Mouse (Mus musculus): Measurements from ENCODE around the gene Golph3l. TPM values are rescaled to one million over a fixed set of nuclear protein-coding genes. Genes with fewer than 3 reads are reported as not detected.

The Golph3l gene
- total and polyA plus RNA-seq, 2 experiments from 2014 or later = 17.3 to 19.3 TPM

DNA sequence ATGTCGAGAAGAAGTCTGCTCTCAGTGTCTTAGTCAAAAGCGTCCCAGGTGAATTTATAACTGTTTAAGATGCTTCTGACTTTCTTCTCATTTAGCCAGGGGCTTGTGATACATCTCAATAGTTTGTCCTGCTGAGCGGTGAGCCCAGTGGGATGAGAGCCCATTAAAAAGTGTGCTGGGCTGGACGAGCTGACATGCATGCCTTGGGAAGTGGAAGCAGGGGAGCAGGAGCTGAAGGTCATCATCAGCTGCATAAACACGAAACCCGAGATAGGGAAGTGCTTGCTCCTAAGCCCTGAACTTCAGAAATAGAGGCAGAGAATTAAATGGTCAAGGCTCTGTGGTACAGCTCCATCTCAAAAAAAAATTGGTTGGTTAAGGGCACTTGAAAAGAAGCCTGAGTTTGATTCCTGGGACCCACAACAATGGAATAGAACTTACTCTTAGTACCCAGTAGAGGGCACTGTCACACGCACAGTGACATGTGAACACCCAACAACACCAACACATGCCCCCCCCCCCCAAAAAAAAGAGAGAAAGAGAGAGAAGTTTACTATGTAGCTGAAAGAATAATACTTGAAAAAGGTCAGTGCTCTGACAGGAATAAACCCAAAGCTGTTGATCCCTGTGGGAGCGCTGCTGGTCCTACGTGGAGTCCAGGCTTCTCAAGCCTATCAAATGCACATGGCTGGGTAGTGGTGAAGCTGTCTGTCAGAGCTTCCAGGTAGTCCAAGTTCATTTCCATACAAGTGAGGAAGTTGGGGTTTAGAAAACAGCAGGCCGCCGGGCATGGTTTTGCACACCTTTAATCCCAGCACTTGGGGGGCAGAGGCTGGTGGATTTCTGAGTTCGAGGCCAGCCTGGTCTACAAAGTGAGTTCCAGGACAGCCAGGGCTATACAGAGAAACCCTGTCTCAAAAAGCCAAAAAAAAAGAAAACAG is 44.2 kb downstream of the Golph3l start:
- H3K4me2 ChIP-seq (ENCODE audit: low read depth, low read length) = no peak overlapping the region
- no peaks in the 10 kb centered on the region for H3K4me1 ChIP-seq (ENCODE audit: insufficient read depth, low read length)
- no peak overlapping the region for H3K27ac ChIP-seq
- no peaks in the 10 kb centered on the region for H3K27me3 ChIP-seq (ENCODE audit: insufficient read depth, low read length)
- peak; percentile 52; the same call in 1 of the 2 replicates for ATAC-seq
- H3K9ac ChIP-seq (replicated peaks; ENCODE audit: low read length) = no peak overlapping the region
- TF ChIP-seq CTCF (IDR thresholded peaks at IDR 0.05; ENCODE audit: low read depth) = peak; percentile 69
- peaks cover 52% of the 10 kb centered on the region for H3K36me3 ChIP-seq (ENCODE audit: insufficient read depth, low read length)
- H3K4me3 ChIP-seq (ENCODE audit: low read length) = no peak overlapping the region
- WGBS = 75% methylated on average over 12 of the region's 12 CpGs
- no peaks in the 10 kb centered on the region for H3K9me3 ChIP-seq (ENCODE audit: low read length)
- peak; percentile 50 for DNase-seq (ENCODE audit: low spot score)

DNA sequence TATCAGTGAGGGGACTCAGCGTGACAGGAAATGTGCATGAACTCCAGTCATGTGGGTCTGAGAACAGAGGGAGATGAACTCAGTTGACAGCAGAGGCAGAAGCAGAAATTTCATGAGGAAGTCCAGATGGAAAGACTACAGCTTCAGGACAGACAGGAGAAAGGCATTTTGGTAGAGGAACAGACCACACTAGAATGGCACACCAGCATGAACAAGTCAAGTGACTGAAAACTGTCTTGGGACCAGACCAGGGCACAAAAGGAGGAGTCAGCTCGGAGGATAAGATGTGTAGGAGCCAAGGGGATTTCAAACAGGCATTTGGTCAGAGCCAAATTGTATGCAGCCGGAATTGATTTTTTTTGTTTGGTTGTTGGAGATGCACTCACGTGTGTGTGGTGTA is 46.9 kb downstream of the Golph3l start:
- TF ChIP-seq CTCF (IDR thresholded peaks at IDR 0.05; ENCODE audit: low read depth) = no peak
- H3K4me1 ChIP-seq (ENCODE audit: insufficient read depth, low read length) = no peaks in the 10 kb centered on the region
- H3K4me3 ChIP-seq (ENCODE audit: low read length) = no peak overlapping the region
- H3K27me3 ChIP-seq (ENCODE audit: insufficient read depth, low read length) = no peaks in the 10 kb centered on the region
- no peak overlapping the region for H3K27ac ChIP-seq
- H3K4me2 ChIP-seq (ENCODE audit: low read depth, low read length) = no peak overlapping the region
- WGBS = 61% methylated on average over 4 of the region's 4 CpGs
- DNase-seq (ENCODE audit: low spot score) (no peak), ATAC-seq (no peak)
- H3K9ac ChIP-seq (replicated peaks; ENCODE audit: low read length) = no peak overlapping the region
- H3K36me3 ChIP-seq (ENCODE audit: insufficient read depth, low read length) = peaks cover 37% of the 10 kb centered on the region
- no peaks in the 10 kb centered on the region for H3K9me3 ChIP-seq (ENCODE audit: low read length)

DNA sequence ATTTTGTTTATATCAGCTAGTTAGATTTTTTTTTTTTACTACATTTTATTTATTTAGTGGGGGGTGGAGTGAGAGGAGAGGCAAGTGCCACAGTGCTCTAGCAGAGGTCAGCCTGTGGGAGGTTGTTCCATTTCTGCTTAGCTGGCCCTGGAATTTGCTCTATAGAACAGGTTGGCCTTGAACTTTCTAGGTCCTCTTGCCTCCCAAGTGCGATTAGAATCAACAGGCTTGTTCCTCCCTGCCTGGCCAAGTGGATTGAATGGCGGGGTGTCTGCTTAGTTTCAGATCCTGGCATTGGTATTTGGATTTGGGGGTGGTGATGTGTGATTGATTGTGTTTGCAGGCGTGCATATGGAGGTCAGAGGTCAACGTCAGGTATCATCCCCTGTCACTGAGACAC is 47.3 kb downstream of the Golph3l start:
- Histone ChIP-seq H3K9me3 (ENCODE audit: low read length) (no peaks in the 10 kb centered on the region), H3K9ac (replicated peaks; ENCODE audit: low read length) (no peak overlapping the region), H3K27ac (no peak overlapping the region), H3K27me3 (ENCODE audit: insufficient read depth, low read length) (no peaks in the 10 kb centered on the region), H3K4me1 (ENCODE audit: insufficient read depth, low read length) (no peaks in the 10 kb centered on the region), H3K36me3 (ENCODE audit: insufficient read depth, low read length) (peaks cover 34% of the 10 kb centered on the region), H3K4me2 (ENCODE audit: low read depth, low read length) (no peak overlapping the region), H3K4me3 (ENCODE audit: low read length) (no peak overlapping the region)
- 86% methylated on average over 4 of the region's 4 CpGs for WGBS
- TF ChIP-seq CTCF (IDR thresholded peaks at IDR 0.05; ENCODE audit: low read depth) = no peak
- no peak for ATAC-seq
- DNase-seq (ENCODE audit: low spot score) = no peak

DNA sequence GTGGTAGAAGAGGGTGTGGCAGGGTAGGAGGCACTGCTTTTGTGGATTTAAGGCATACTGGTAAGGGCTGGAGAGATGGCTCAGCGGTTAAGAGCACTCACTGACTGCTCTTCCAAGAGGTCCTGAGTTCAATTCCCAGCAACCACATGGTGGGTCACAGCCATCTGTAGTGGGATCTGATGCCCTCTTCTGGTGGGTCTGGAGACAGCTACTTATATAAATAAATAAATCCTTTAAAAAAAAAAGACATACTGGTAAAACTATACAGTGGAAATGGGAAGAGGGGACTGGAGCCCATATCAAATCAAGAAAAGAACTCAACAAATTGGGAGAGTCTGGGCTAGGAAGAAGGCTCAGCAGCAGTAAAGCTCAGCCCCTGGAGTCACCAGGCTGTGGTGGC is 51.0 kb downstream of the Golph3l start:
- Histone ChIP-seq H3K4me2 (ENCODE audit: low read depth, low read length) (no peak overlapping the region), H3K9me3 (ENCODE audit: low read length) (no peaks in the 10 kb centered on the region), H3K9ac (replicated peaks; ENCODE audit: low read length) (no peak overlapping the region), H3K27me3 (ENCODE audit: insufficient read depth, low read length) (no peaks in the 10 kb centered on the region), H3K36me3 (ENCODE audit: insufficient read depth, low read length) (peaks cover 18% of the 10 kb centered on the region), H3K4me3 (ENCODE audit: low read length) (no peak overlapping the region), H3K27ac (no peak overlapping the region), H3K4me1 (ENCODE audit: insufficient read depth, low read length) (no peaks in the 10 kb centered on the region)
- WGBS = 94% methylated on average over 1 of the region's 1 CpGs
- no peak for DNase-seq (ENCODE audit: low spot score)
- TF ChIP-seq CTCF (IDR thresholded peaks at IDR 0.05; ENCODE audit: low read depth) = no peak
- ATAC-seq = no peak

DNA sequence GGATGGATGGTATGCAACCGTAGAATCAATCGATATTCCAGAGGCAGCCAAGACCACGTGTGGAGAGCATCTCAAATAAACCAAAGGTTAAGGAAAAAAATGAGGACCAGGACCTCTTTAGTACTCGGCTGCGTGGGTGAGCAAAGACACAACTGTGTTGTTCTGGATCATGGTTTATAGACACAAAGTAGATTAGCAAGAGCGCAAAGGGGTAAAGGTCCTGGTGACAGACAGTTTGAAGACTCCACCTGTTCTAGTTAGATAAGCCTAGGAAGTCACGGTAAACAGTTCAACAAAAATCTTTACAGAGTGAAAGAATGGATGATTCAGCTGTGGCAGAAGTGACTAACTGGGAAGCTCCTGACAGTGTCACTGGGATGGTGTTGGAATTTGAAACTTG is 54.4 kb downstream of the Golph3l start:
- no peak for TF ChIP-seq CTCF (IDR thresholded peaks at IDR 0.05; ENCODE audit: low read depth)
- H3K9ac ChIP-seq (replicated peaks; ENCODE audit: low read length) = no peak overlapping the region
- no peak overlapping the region for H3K4me2 ChIP-seq (ENCODE audit: low read depth, low read length)
- WGBS = 86% methylated on average over 7 of the region's 7 CpGs
- no peaks in the 10 kb centered on the region for H3K27me3 ChIP-seq (ENCODE audit: insufficient read depth, low read length)
- no peak overlapping the region for H3K27ac ChIP-seq
- H3K4me1 ChIP-seq (ENCODE audit: insufficient read depth, low read length) = no peaks in the 10 kb centered on the region
- DNase-seq (ENCODE audit: low spot score) = no peak
- no peak overlapping the region for H3K4me3 ChIP-seq (ENCODE audit: low read length)
- H3K36me3 ChIP-seq (ENCODE audit: insufficient read depth, low read length) = peaks cover 6% of the 10 kb centered on the region; the same call in 1 of the 2 replicates
- no peaks in the 10 kb centered on the region for H3K9me3 ChIP-seq (ENCODE audit: low read length)
- no peak for ATAC-seq

DNA sequence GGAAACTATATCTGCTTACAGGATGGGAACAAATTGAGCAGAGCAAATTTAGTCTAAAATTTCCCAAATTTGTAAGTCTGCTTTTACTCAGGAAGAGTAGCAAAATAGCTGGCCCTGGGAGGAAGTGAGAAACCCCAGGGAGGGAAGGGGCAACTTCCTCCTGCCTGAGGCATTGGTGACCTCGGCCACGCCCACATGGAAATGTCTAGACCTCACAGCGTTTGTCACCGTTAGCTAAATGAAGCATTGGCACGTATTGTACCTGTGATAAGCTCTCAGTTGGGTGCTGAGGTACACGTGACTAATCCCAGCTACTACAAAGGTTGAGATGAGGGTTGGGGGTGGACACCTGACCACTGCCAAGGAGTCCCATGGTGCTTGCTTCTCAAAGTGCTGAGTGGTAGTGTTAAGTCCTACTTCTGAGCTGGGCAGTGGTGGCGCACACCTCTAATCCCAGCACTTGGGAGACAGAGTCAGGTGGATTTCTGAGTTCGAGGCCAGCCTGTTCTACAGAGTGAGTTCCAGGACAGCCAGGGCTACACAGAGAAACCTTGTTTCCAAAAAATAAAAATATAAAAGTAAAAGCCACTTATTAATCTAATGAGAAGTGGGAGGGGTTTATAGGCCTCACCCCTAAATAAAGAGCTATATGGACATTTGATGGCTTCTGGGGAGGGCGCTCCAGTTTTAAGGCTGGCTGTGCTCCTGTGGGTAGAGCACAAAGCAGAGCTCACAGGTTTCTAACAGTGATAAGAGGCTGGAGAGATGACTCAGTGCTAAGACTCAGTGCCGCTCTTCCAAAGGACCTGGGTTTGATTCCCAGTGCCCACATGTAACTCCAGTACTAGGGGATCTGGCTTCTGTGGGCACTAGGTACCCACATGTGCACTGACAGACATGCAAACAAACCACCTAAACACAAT is 56.8 kb downstream of the Golph3l start:
- WGBS = 69% methylated on average over 10 of the region's 10 CpGs
- TF ChIP-seq CTCF (IDR thresholded peaks at IDR 0.05; ENCODE audit: low read depth) = no peak
- no peak overlapping the region for H3K4me2 ChIP-seq (ENCODE audit: low read depth, low read length)
- H3K9ac ChIP-seq (replicated peaks; ENCODE audit: low read length) = no peak overlapping the region
- no peaks in the 10 kb centered on the region for H3K9me3 ChIP-seq (ENCODE audit: low read length)
- no peaks in the 10 kb centered on the region for H3K27me3 ChIP-seq (ENCODE audit: insufficient read depth, low read length)
- H3K4me3 ChIP-seq (ENCODE audit: low read length) = no peak overlapping the region
- DNase-seq (ENCODE audit: low spot score) (no peak), ATAC-seq (no peak)
- no peaks in the 10 kb centered on the region for H3K4me1 ChIP-seq (ENCODE audit: insufficient read depth, low read length)
- H3K27ac ChIP-seq = no peak overlapping the region
- H3K36me3 ChIP-seq (ENCODE audit: insufficient read depth, low read length) = no peaks in the 10 kb centered on the region
